ENCODE assay signal across 8 mouse cellular contexts in genomic region chr11:55469048-55469843, GRCm38 (mm10). TPM values are rescaled to one million over a fixed set of nuclear protein-coding genes. Genes with fewer than 3 reads are reported as not detected.
DNase-seq lines count a peak whose midpoint lies in the region; ATAC-seq and TF ChIP-seq lines count a peak whose summit lies in the region.

Gene G3bp1 (plus strand): TSS chr11:55469685.

- peak within 1 kb of the TSS; percentile 90 for H3K4me2 ChIP-seq in hindbrain, postnatal 0 days (ENCODE audit: low read depth, low read length)

- H3K27me3 ChIP-seq in hindbrain, postnatal 0 days (ENCODE audit: insufficient read depth, low read length): no peaks in the 10 kb centered on the region

- H3K9me3 ChIP-seq in hindbrain, postnatal 0 days (ENCODE audit: low read length): no peaks in the 10 kb centered on the region

- H3K4me1 ChIP-seq in hindbrain, postnatal 0 days (ENCODE audit: insufficient read depth, low read length): peaks cover 13% of the 10 kb centered on the region

- DNase-seq in ZHBTc4 (ENCODE audit: low read depth, low spot score): peak; percentile 100
- peak; percentile 100 for DNase-seq in gastrocnemius, adult 2 months
- DNase-seq in hindbrain, postnatal 0 days (ENCODE audit: low spot score): peak; percentile 99
- DNase-seq in left cerebral cortex, adult 2 months (ENCODE audit: extremely low spot score in 1 of 2, low spot score in 2 of 2): peak; percentile 99 to 100
- DNase-seq in right cerebral cortex, adult 2 months (ENCODE audit: low spot score in 2 of 2): peak; percentile 100
- DNase-seq in urinary bladder, postnatal 14 days (ENCODE audit: low spot score): peak; percentile 99

- intact Hi-C loops in gastrocnemius, adult 2 months (cut with DNase I): no loop called here
- intact Hi-C loops in left cerebral cortex, adult 2 months (cut with DNase I): no loop called here

- under 1% methylated on average over 49 of the region's 57 CpGs for WGBS in hindbrain, postnatal 0 days

- TF ChIP-seq CTCF in gastrocnemius, adult 2 months (IDR thresholded peaks at IDR 0.05): peak; percentile 41
- peak; percentile 58 for TF ChIP-seq CTCF in hindbrain, postnatal 0 days (IDR thresholded peaks at IDR 0.05; ENCODE audit: low read depth)
- TF ChIP-seq CTCF in left cerebral cortex, adult 2 months (IDR thresholded peaks at IDR 0.05): peak; percentile 37

- peak within 1 kb of the TSS; percentile 97 for H3K9ac ChIP-seq in hindbrain, postnatal 0 days (replicated peaks; ENCODE audit: low read length)

- H3K36me3 ChIP-seq in hindbrain, postnatal 0 days (ENCODE audit: insufficient read depth, low read length): no peaks in the 10 kb centered on the region

- H3K4me3 ChIP-seq in gastrocnemius, adult 2 months: peak within 1 kb of the TSS; percentile 93
- H3K4me3 ChIP-seq in hindbrain, postnatal 0 days (ENCODE audit: low read length): peak within 1 kb of the TSS; percentile 89
- H3K4me3 ChIP-seq in left cerebral cortex, adult 2 months: peak within 1 kb of the TSS; percentile 67

- peak within 1 kb of the TSS; percentile 94 for H3K27ac ChIP-seq in gastrocnemius, adult 2 months
- peak within 1 kb of the TSS; percentile 95 for H3K27ac ChIP-seq in hindbrain, postnatal 0 days
- H3K27ac ChIP-seq in left cerebral cortex, adult 2 months: peak within 1 kb of the TSS; percentile 95

- ATAC-seq in common myeloid progenitor, adult 5-6 weeks (replicated peaks; ENCODE audit: low read depth, poor library complexity, severe bottlenecking): peak; percentile 89
- ATAC-seq in hindbrain, postnatal 0 days: peak; percentile 98
- ATAC-seq in megakaryocyte, adult 5-6 weeks (ENCODE audit: poor library complexity, severe bottlenecking): peak; percentile 86

RNA-seq across cellular contexts. Expression of gene G3bp1, which starts in this region (rescaled TPM):
- total RNA-seq in common myeloid progenitor, adult 5-6 weeks (2017): 123 and 135 TPM in 2 replicates
- total RNA-seq in gastrocnemius, adult 2 months (2021): 10 to 100 TPM; 52.5 to 55.5 TPM
- 49.0 and 50.4 TPM in 2 replicates for total RNA-seq in hindbrain, postnatal 0 days (2014; rRNA removed)
- 72.0 and 77.7 TPM in 2 replicates for polyA plus RNA-seq in hindbrain, postnatal 0 days (2015; fragmentation: Nextera tagmentation; extraction: Ambion mirVana)
- 10 to 100 TPM; 34.8 to 35.0 TPM for total RNA-seq in left cerebral cortex, adult 2 months (2021)
- total RNA-seq in megakaryocyte, adult 5-6 weeks (2015): 29.4 and 30.7 TPM in 2 replicates
- 47.8 and 50.6 TPM in 2 replicates for total RNA-seq in megakaryocyte, adult 5-6 weeks (2017)

Comparison
In these comparisons a context has a peak if more than half of its experiments do, and no peak if none do; other contexts are left out.
1. Peak in every context shown above with its lines: DNase-seq, ATAC-seq, H3K4me3 ChIP-seq and H3K27ac ChIP-seq.